Mouse (Mus musculus): ENCODE results near the gene Zbtb26. TPM values are rescaled to one million over a fixed set of nuclear protein-coding genes. Genes with fewer than 3 reads are reported as not detected.

Gene Zbtb26
- polyA plus RNA-seq, 1 experiment, result 0.03 TPM

- no peaks in the 10 kb centered on the region for H3K4me1 ChIP-seq (ENCODE audit: control insufficient read depth)
- H3K27me3 ChIP-seq (ENCODE audit: control insufficient read depth), result no peaks in the 10 kb centered on the region
- H3K36me3 ChIP-seq (ENCODE audit: control insufficient read depth), result peaks cover 88% of the 10 kb centered on the region
- no peaks in the 10 kb centered on the region for H3K9me3 ChIP-seq (ENCODE audit: control insufficient read depth, low read length)
- no peak overlapping the region for H3K4me3 ChIP-seq (replicated peaks)
- TF ChIP-seq TAL1 (IDR thresholded peaks at IDR 0.05; ENCODE audit: low read length), result no peak
- no peak for TF ChIP-seq GATA1 (IDR thresholded peaks at IDR 0.05; ENCODE audit: low read length)
Measured at GRCm38 (mm10) chr2:37382921-37383320, 60.0 kb downstream of the Zbtb26 start.

Other genes with a start within 250 kb of the Zbtb26 start
- not detected in 2 replicates for gene Olfr366, start 231.6 kb downstream of the Zbtb26 start, polyA plus RNA-seq (2012)
- gene Olfr368, start 116.6 kb downstream of the Zbtb26 start, polyA plus RNA-seq (2012), result not detected in 2 replicates
- 0.05 and 0.12 TPM in 2 replicates for gene Pdcl, start 83.8 kb downstream of the Zbtb26 start, polyA plus RNA-seq (2012)
- gene Rc3h2, start 20.2 kb downstream of the Zbtb26 start, polyA plus RNA-seq (2012), result 0.03 and 0.07 TPM in 2 replicates
- gene Zbtb6, start within 50 bp of the Zbtb26 start, polyA plus RNA-seq (2012), result 0.01 and 0.04 TPM in 2 replicates
- 0.07 and 0.09 TPM in 2 replicates for gene Rabgap1, start 144 bp upstream of the Zbtb26 start, polyA plus RNA-seq (2012)
- gene Gpr21, start 73.2 kb upstream of the Zbtb26 start, polyA plus RNA-seq (2012), result not detected in 2 replicates

Measured in erythroblast, embryonic 14.5 days (primary cell).